Mouse (Mus musculus) inflammation-experienced regulatory T-cells, adult 16 weeks (primary cell): ENCODE results near the gene Tsc22d1. TPM values are rescaled to one million over a fixed set of nuclear protein-coding genes. Genes with fewer than 3 reads are reported as not detected.

Experiments used
- polyA plus RNA-seq: library from polyadenylated mRNA; unstranded; fragments of 100-300 nt; shearing (Covaris generic); gene quantifications from one replicate; pipeline ENCODE4 v1.2.1, GENCODE M21; 2017

The Tsc22d1 gene
- polyA plus RNA-seq = 9.5 TPM

GRCm38 (mm10) chr14:76414862-76415780, at the start of gene Tsc22d1:
Tsc22d1 (plus strand) TSS chr14:76414961.

GRCm38 (mm10) chr14:76556852-76557208, 142.1 kb downstream of the Tsc22d1 start, which contains the start of gene Serp2:
Serp2 (minus strand) TSS chr14:76556889.

Other genes with a start within 250 kb of the Tsc22d1 start
- gene Serp2, start 141.9 kb downstream of the Tsc22d1 start, polyA plus RNA-seq = 3.6 TPM